Mouse (Mus musculus) 3T3-L1 (cell line): ENCODE data around the gene Samd11.

Experiments
- DNase-seq: peaks from one replicate; pipeline ENCODE4 v3.0.0-alpha.2; 2015; ENCODE audit warnings: low read depth, low spot score

Gene Samd11

DNA sequence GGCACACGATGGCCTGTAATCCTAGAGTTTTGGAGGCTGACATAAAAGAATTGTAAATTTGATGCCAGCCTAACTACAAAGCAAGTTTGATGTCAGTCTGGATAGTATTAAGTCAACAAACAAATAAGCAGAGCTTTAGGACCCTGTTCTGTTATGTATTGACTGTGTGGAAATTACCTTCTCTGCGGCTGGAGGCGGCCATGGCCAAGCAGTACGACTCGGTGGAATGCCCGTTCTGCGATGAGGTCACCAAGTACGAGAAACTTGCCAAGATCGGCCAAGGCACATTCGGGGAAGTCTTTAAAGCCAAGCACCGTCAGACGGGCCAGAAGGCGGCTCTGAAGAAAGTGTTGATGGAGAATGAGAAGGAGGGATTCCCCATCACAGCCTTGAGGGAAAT, 42.3 kb downstream of the Samd11 start:
- no peak for DNase-seq

DNA sequence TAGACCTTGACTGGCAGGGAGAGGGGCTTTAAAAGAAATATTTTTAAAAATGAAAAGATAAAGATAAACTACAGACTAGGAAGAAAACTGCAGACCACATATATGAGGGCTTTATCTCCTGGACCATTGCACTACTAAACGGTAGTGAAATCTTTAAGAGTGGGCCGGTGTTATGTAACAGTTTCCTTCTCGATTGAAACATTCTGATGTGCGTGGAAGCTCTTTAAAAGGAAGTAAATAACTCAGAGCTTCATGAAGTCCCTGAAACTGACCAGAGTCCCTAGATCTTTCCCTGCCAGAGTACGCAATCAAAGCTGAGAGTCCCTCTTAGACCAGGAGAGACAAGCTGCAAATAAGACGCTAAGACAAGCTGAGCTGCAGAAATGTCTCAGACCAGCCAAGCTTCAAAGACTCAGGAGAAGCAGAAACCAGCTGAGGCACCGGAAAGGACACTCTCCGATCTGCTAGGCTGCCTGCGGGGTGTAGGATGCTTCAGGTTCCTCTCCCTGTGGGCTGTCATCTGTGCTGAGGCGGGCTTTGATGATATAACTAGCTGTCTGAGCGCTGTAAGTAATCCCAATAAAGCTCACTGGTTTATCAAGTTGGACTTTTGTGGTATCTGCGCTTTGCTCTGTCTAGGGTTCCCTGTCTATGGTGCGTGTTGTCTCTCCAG, 45.4 kb downstream of the Samd11 start:
- no peak for DNase-seq

- no peak for DNase-seq
Observed at GRCm38 (mm10) chr4:156208872-156209271, 46.6 kb downstream of the Samd11 start.

DNA sequence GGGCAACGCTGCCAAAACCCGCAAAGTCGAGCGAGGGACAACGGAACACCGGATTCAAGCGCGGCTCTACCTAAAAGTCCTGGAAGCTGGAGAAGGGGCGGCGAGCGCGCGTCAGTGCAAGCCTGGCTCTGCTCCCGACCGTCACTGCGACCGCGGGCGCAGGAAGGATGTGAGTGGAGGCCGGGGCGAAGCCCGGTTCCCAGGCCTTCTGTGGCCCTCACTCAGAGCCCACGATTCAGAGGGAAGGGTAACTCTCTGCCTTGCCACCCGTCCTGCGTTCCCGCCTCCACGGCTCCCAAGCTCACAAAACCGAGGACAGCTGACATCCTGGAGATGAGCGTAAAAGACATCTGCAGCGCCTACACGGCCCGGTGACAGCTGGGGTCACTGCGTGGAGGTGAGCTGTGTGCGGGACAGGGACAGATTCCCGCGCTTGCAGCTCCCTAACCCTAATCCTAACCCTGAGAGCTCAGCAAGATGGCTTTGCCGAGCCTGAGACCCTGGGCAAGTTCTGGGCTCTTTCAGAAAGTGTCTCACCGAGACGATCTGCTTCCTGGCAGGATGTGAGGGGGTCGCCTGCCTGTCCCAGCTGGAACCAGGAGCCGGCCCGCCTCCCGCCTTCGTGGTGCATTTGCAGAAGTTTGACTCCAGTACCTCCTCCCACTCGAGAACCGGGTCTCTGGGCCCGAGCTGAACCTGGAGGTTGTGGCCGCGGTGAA, 51.9 kb downstream of the Samd11 start:
- DNase-seq = no peak

DNA sequence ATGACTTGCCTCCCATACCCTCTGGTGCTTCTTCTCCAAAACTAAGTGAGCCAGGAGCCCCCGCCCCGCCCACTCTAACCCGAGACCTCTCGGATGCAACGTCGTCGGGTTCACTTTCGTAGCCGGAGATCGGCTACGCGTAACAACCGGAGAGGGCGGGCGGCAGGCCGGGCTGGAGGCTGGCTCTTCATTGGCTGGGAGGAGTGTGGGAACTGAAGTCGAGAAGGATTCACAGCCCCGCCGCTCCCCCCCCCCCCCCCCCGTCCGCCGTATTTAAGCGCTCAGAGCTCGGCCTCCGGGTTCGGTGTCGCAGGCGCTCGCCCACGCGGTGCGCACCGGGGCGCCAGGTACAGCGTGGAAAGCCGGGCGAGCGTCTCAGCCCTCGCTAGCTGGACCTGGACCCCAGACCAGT, 52.5 kb downstream of the Samd11 start, which contains the start of gene AW011738:
Gene AW011738, plus strand, starts transcription at position 304 of the 412 bp plus-strand sequence.
- DNase-seq = no peak

GRCm38 (mm10) chr4:156202462-156202893, 53.0 kb downstream of the Samd11 start:
- no peak for DNase-seq

DNA sequence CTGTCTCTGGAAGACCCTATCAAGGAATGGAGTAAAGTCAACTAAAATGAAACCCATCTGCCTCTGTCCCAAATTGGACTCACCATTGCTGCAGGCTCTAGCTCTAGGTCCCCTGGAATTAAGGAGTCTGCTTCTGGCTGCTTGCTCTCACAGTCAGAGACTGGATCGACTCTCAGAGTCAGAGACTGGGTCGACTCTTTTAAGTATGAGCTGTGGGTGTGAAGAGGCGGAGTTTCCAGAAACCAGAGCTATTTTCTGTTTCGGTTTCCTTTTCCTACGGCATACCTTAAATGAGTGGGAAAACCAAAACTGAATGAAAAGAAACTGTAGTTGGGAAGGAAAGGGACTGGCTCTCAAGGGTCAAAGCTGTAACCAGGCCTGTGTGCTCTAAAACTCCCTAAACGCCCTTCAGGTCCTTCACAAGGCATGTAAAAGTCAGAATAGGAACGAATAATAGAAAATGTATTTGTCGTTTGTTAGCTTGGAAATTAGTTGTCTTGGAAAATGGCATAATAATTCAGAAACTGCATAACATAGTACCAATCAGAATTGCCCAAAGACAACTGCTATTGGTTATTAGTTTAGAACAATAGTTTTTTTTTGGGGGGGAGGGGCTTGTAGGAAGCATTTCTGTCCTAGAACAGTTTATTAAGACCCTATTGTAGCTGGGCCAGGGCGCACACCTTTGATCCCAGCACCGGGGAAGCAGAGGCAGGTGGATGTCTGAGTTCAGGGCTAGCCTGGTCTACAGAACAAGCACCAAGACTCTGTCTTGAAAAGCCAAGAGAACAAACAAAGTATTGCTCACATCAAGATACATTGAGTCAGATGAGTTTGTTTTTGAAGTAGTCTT, 54.6 kb downstream of the Samd11 start, which contains the start of gene Isg15:
Gene Isg15, minus strand, starts transcription at position 196 of the 853 bp plus-strand sequence.
- DNase-seq = peak; percentile 63

DNA sequence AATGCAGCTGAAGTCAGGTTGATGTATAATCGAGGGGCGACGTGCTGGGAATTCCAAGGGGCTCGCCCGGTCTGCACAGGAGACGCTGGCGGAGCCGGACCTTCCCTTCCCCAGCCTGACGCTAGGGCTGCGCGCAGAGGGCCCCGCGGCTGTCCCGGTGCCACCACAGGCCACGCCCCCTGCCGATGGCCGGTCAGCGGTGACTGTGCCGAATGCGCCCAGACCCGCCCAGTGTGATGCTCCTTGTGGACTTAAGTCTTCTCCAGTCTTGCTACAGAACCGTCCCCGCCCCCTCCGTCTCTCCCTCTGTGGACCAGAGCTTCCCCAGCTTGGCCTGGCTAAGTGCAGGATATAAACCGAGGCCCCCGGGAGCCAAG, 57.6 kb downstream of the Samd11 start:
- DNase-seq = peak; percentile 95

DNA sequence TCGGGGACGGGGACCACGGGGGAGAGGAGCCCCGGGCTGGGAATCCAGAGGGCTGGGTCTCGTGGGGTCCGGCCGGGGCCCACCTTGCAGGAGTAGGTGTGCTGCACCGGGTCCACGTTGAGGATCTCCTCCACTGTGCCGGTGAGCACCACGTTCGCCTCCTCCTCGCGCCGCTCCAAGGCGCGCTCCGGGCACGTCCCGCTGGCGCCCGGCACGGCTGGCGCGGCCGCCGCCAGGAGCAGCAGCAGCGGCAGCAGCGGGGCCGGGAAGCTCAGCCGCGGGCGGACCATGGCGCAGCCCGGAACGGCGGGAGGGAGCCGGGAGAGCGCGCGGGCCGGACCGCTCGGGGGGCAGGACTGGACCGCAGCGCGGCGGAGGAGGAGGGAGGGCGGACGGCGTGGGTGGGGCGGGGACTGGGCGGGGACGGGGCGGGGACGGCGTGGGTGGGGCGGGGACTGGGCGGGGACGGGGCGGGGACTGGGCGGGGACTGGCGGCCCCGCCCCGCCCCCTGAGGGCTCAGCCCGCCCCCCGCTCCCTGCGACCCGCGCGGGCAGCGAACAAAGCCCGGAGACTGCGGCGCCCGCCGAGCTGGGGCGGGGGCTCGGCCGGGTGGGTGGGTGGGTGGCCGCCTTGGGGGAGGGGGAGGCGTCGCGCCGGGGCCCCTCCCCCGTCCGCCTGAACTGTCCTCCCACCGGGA, 58.2 kb downstream of the Samd11 start, which contains the start of gene Agrn:
Gene Agrn, minus strand, starts transcription at position 358 of the 698 bp plus-strand sequence.
- no peak for DNase-seq
